In the genomic region with DNA sequence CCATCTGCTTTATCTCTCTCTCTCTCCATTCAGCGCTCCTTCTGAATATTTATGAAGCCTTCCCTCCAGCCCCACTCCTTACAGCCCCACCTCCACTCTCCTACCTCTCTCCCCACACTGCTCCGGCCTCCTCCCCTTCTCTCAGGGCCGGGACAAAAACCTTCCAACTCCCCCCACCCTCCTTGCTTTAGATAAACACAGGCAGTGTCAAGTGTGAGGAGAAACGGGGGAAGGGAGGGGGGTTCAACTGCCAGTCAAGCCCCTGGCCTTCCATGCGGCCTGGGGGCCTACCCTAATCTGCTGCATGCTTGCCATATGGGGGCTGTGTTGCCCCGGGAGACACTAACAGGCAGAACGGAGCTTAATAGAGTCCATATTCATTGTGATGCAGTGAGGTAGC, we compare ENCODE assay signal across 8 mouse cellular contexts. TPM values are rescaled to one million over a fixed set of nuclear protein-coding genes. Genes with fewer than 3 reads are reported as not detected.
DNase-seq lines count a peak whose midpoint lies in the region; ATAC-seq lines count a peak whose summit lies in the region.

No protein-coding gene starts in this region.

- H3K27ac ChIP-seq in kidney, embryonic 14.5 days (ENCODE audit: low read depth, low read length) = no peak overlapping the region

- peaks cover 54% of the 10 kb centered on the region for H3K4me1 ChIP-seq in kidney, embryonic 14.5 days (ENCODE audit: control insufficient read depth, insufficient read depth, low read length)

- H3K27me3 ChIP-seq in kidney, embryonic 14.5 days (ENCODE audit: control insufficient read depth, insufficient read depth, low read length) = no peaks in the 10 kb centered on the region

- H3K9ac ChIP-seq in kidney, embryonic 14.5 days (ENCODE audit: low read depth, low read length) = peak overlapping the region; percentile 15; the same call in 1 of the 2 replicates

- no peaks in the 10 kb centered on the region for H3K36me3 ChIP-seq in kidney, embryonic 14.5 days (ENCODE audit: control insufficient read depth, insufficient read depth, low read length)

- peak; percentile 85 for ATAC-seq in kidney, embryonic 14.5 days (ENCODE audit: low FRiP score, low TSS enrichment)

- H3K4me3 ChIP-seq in kidney, embryonic 14.5 days (ENCODE audit: low read length) = peak overlapping the region; percentile 15; the same call in 1 of the 2 replicates

- no peak for DNase-seq in kidney, postnatal 14 days
- peak; percentile 93 for DNase-seq in embryo, embryonic 10 days (ENCODE audit: low spot score)
- peak; percentile 78 for DNase-seq in forelimb bud, embryonic 11.5 days (ENCODE audit: low read depth, low spot score)
- peak; percentile 91 for DNase-seq in neural tube, embryonic 10.5 days (ENCODE audit: extremely low spot score, low spot score)
- DNase-seq in layer of hippocampus, postnatal 36 days = no peak
- no peak for DNase-seq in gastrocnemius, postnatal 25 days
- no peak for DNase-seq in adrenal gland, postnatal 14 days

- peak overlapping the region; percentile 44 for H3K4me2 ChIP-seq in kidney, embryonic 14.5 days (replicated peaks; ENCODE audit: low read depth, low read length)

- H3K9me3 ChIP-seq in kidney, embryonic 14.5 days (ENCODE audit: control insufficient read depth, low read length) = no peaks in the 10 kb centered on the region

- WGBS in kidney, embryonic 14.5 days = 2% methylated on average over 7 of the region's 7 CpGs

RNA-seq across cellular contexts. Expression of a gene that starts 27.9 kb away (rescaled TPM):
- 15.2 and 23.5 TPM in 2 replicates for polyA plus RNA-seq in kidney, embryonic 14.5 days (2014; fragmentation: Nextera tagmentation; extraction: Ambion mirVana)
- total RNA-seq in layer of hippocampus, postnatal 36 days (2021) = 10 to 100 TPM in 1 of 2 experiments, 1 to 10 TPM in 1; 9.8 to 10.1 TPM
- total RNA-seq in gastrocnemius, postnatal 25 days (2021) = 1 to 10 TPM; 4.0 to 5.7 TPM
- total RNA-seq in adrenal gland, postnatal 14 days (2021) = 43.0 and 46.3 TPM in 2 replicates

Comparison
In these comparisons a context has a peak if more than half of its experiments do, and no peak if none do; other contexts are left out.
1. DNase-seq: peak in embryo, embryonic 10 days (single experiment), forelimb bud, embryonic 11.5 days (single experiment) and neural tube, embryonic 10.5 days (single experiment); none in kidney, postnatal 14 days (single experiment), layer of hippocampus, postnatal 36 days (0 of 2), gastrocnemius, postnatal 25 days (single experiment) and adrenal gland, postnatal 14 days (single experiment).